Mouse (Mus musculus) mammary gland, adult 2 months (tissue): ENCODE data around the gene Gm9747. TPM values are rescaled to one million over a fixed set of nuclear protein-coding genes. Genes with fewer than 3 reads are reported as not detected.

Experiments used
- polyA plus RNA-seq: library from polyadenylated mRNA; depleted of rRNA; stranded (reverse); fragments of >200 nt; gene quantifications from 2 replicates; pipeline ENCODE4 v1.2.3, GENCODE M21; 2012; ENCODE audit warnings: low replicate concordance; rRNA removed

The Gm9747 gene
- polyA plus RNA-seq: 0.14 TPM in 1 of 2 replicates, not detected in the other

DNA sequence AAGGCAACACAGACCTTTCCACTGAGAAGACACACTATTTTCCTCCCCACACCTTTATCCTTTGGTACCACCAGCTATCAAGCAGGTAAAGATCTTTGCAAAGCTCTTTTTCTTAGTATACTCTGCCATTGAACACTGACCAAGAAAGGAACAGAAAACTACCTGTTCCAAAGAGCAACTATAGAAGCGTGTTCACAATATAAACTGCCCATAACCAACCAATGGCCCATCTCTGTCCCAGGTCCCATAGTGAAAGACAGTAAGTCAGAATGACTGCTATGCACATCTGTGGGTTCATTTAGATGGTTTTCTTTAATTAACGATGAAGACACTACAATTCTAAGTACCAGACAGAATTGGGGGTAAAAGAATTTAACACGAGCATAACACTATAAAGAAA, at the start of gene Gm9747:
Gm9747 (plus strand) TSS at position 301 of the 400 bp plus-strand sequence.

Other genes starting within 250 kb of the Gm9747 start
- 29.8 and 31.2 TPM in 2 replicates for gene Irs1, start 58.3 kb downstream of the Gm9747 start, polyA plus RNA-seq
- 9.2 and 18.8 TPM in 2 replicates for gene Rhbdd1, start 83.3 kb downstream of the Gm9747 start, polyA plus RNA-seq